Mouse (Mus musculus) forebrain, embryonic 10.5 days (tissue): ENCODE measurements around the gene Kcnk7. TPM values are rescaled to one million over a fixed set of nuclear protein-coding genes. Genes with fewer than 3 reads are reported as not detected.

Experiments
- DNase-seq: peaks from one replicate; pipeline ENCODE4 v3.0.0-alpha.2; 2017; ENCODE audit warnings: low spot score; ENCODE audit errors: extremely low spot score
- H3K27ac ChIP-seq: fragments of 300-500 bp; sonication (generic); 2 replicates; pipeline ENCODE4 v1.5.1; 2016; ENCODE audit warnings: mild to moderate bottlenecking
- H3K27me3 ChIP-seq: fragments of 300-500 bp; sonication (generic); 2 replicates; pipeline ENCODE4 v1.6.1; 2016; ENCODE audit warnings: mild to moderate bottlenecking; ENCODE audit not compliant: poor library complexity, severe bottlenecking
- H3K36me3 ChIP-seq: fragments of 300-500 bp; sonication (generic); replicated peaks from 2 replicates; pipeline ENCODE4 v1.6.1; 2016; ENCODE audit warnings: mild to moderate bottlenecking, moderate library complexity
- H3K4me1 ChIP-seq: fragments of 300-500 bp; sonication (generic); 2 replicates; pipeline ENCODE4 v1.6.1; 2016
- H3K4me3 ChIP-seq: fragments of 300-500 bp; sonication (generic); 2 replicates; pipeline ENCODE4 v1.5.1; 2016; ENCODE audit warnings: mild to moderate bottlenecking, moderate library complexity
- H3K9me3 ChIP-seq: fragments of 300-500 bp; sonication (generic); 2 replicates; pipeline ENCODE4 v1.6.1; 2016; ENCODE audit warnings: mild to moderate bottlenecking, moderate library complexity
- WGBS: fragments of 180-500 bp; shearing (Covaris S2); methylation state at CpG from one replicate; pipeline ENCODE4 v1.1.7; 2016; 5-methylcytosine and 5-hydroxymethylcytosine counted together
- microRNA-seq: library from miRNA; unstranded; fragments of <30 nt; microRNA quantifications from one replicate; pipeline ENCODE4, GENCODE M21; 2017
- polyA plus RNA-seq: library from polyadenylated mRNA; unstranded; fragments of >200 nt; fragmentation: Nextera tagmentation; extraction: Ambion mirVana; gene quantifications from 2 replicates; pipeline ENCODE4 v1.2.1, GENCODE M21; 2016

The Kcnk7 gene
- polyA plus RNA-seq, 1 experiment from 2014 or later, result 0.19 TPM

- no peaks in the 10 kb centered on the region for H3K36me3 ChIP-seq
- no peak for DNase-seq
These were observed 47.6 kb downstream of the Kcnk7 start for GRCm38 (mm10) chr19:5751742-5752141.

GRCm38 (mm10) chr19:5756321-5756985 is 52.3 kb downstream of the Kcnk7 start:
- Histone ChIP-seq H3K27ac (peak overlapping the region; percentile 42; the same call in 1 of the 2 replicates), H3K9me3 (no peaks in the 10 kb centered on the region), H3K4me3 (peak overlapping the region; percentile 47), H3K36me3 (peaks cover 45% of the 10 kb centered on the region), H3K4me1 (peaks cover 27% of the 10 kb centered on the region), H3K27me3 (peaks cover 81% of the 10 kb centered on the region)
- 5% methylated on average over 29 of the region's 29 CpGs for WGBS
- no peak for DNase-seq

More at GRCm38 (mm10) chr19:5751742-5752141, 47.6 kb downstream of the Kcnk7 start:
- 6% methylated on average over 20 of the region's 20 CpGs for WGBS
- no peak overlapping the region for H3K27ac ChIP-seq
- H3K4me3 ChIP-seq, result peak overlapping the region; percentile 31
- peaks cover 100% of the 10 kb centered on the region for H3K27me3 ChIP-seq
- H3K4me1 ChIP-seq, result peaks cover 31% of the 10 kb centered on the region
- H3K9me3 ChIP-seq, result no peaks in the 10 kb centered on the region

Small RNA genes within 50 kb of the gene (microRNA-seq; reads per million reads assigned to microRNA genes)
- not detected for gene Mir6987

Other genes starting within 250 kb of the Kcnk7 start
- gene Ccdc85b, start 246.5 kb upstream of the Kcnk7 start, polyA plus RNA-seq, result 5.5 and 6.7 TPM in 2 replicates
- gene Fibp, start 243.8 kb upstream of the Kcnk7 start, polyA plus RNA-seq, result 93.1 TPM in 2 replicates
- gene Ctsw, start 235.9 kb upstream of the Kcnk7 start, polyA plus RNA-seq, result 1.1 and 1.4 TPM in 2 replicates
- 46.9 and 50.9 TPM in 2 replicates for gene Efemp2, start 230.4 kb upstream of the Kcnk7 start, polyA plus RNA-seq
- 40.9 and 42.9 TPM in 2 replicates for gene Mus81, start 216.0 kb upstream of the Kcnk7 start, polyA plus RNA-seq
- 2,991 and 3,010 TPM in 2 replicates for gene Cfl1, start 213.9 kb upstream of the Kcnk7 start, polyA plus RNA-seq
- gene 1700020D05Rik, start 200.6 kb upstream of the Kcnk7 start, polyA plus RNA-seq, result not detected in 2 replicates
- 7.0 and 7.9 TPM in 2 replicates for gene Snx32, start 193.8 kb upstream of the Kcnk7 start, polyA plus RNA-seq
- gene Ovol1, start 143.7 kb upstream of the Kcnk7 start, polyA plus RNA-seq, result 0.37 and 0.52 TPM in 2 replicates
- gene Ap5b1, start 136.3 kb upstream of the Kcnk7 start, polyA plus RNA-seq, result 2.0 TPM in 2 replicates
- 187 and 200 TPM in 2 replicates for gene Rnaseh2c, start 102.5 kb upstream of the Kcnk7 start, polyA plus RNA-seq
- gene Kat5, start 94.1 kb upstream of the Kcnk7 start, polyA plus RNA-seq, result 64.9 and 67.9 TPM in 2 replicates
- gene Rela, start 66.9 kb upstream of the Kcnk7 start, polyA plus RNA-seq, result 30.3 and 31.2 TPM in 2 replicates
- 20.9 and 21.1 TPM in 2 replicates for gene Sipa1, start 40.7 kb upstream of the Kcnk7 start, polyA plus RNA-seq
- 26.3 and 30.1 TPM in 2 replicates for gene Map3k11, start 15.6 kb upstream of the Kcnk7 start, polyA plus RNA-seq
- 26.8 and 27.1 TPM in 2 replicates for gene Pcnx3, start 15.5 kb upstream of the Kcnk7 start, polyA plus RNA-seq
- 6.6 and 8.4 TPM in 2 replicates for gene Ehbp1l1, start 21.9 kb downstream of the Kcnk7 start, polyA plus RNA-seq
- 120 and 127 TPM in 2 replicates for gene Fam89b, start 25.3 kb downstream of the Kcnk7 start, polyA plus RNA-seq
- gene Ltbp3, start 36.5 kb downstream of the Kcnk7 start, polyA plus RNA-seq, result 2.6 and 4.9 TPM in 2 replicates
- 63.4 and 64.6 TPM in 2 replicates for gene Scyl1, start 67.1 kb downstream of the Kcnk7 start, polyA plus RNA-seq
- gene Frmd8, start 170.9 kb downstream of the Kcnk7 start, polyA plus RNA-seq, result 36.9 and 40.6 TPM in 2 replicates
- 1.5 and 2.0 TPM in 2 replicates for gene Slc25a45, start 173.4 kb downstream of the Kcnk7 start, polyA plus RNA-seq
- gene Tigd3, start 189.8 kb downstream of the Kcnk7 start, polyA plus RNA-seq, result 9.0 and 9.1 TPM in 2 replicates
- gene Dpf2, start 208.6 kb downstream of the Kcnk7 start, polyA plus RNA-seq, result 246 and 247 TPM in 2 replicates
- gene Cdc42ep2, start 220.4 kb downstream of the Kcnk7 start, polyA plus RNA-seq, result 1.1 and 1.5 TPM in 2 replicates